9 mouse cellular contexts compared by ENCODE assay signal in the genomic region with DNA sequence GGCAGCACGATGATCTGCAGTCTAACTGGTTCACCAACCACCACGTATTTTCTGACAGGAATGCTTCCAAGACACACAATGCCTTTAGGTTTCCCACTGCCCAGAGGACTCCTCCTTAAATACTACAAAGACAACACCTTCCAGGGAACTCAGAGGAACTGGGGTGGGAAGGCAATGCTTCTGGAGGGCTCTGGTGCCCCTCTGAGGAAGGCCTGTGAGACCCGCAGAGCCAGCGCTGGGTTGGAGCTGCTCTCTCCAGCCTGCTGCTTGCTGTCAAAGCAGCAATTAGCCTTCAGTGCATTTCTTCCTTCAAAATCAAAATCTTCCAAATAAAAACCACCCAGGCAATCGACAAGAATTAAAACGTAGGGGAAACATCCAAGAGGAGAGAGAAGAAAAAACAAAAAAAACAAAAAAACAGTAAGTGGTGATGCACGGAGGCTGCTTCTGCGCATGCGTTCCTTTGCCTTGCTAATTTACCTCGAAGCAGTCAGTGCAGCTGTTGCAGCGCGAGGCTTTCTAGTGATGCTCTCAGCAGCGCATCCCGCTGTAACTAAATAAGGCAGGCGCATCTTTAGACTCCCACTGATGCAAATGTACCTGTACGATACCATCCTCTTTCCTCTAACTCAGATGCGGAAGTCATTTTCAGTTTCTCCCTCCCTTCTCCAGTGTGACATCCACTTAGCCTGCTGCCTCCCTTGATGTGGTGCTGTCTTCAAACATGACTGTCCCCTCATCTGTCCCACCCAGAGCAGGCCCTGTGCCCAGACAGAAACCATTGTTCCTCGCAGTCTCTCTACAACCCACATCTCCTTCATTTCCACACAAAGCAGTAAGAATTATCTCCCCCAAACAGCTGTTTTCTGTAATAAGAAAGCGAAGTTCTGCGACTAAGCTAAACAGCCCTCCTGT. TPM values are rescaled to one million over a fixed set of nuclear protein-coding genes. Genes with fewer than 3 reads are reported as not detected.
A peak's percentile ranks its signal among the peaks of the same experiment; 100 is the strongest.
DNase-seq lines count a peak whose midpoint lies in the region; ATAC-seq lines count a peak whose summit lies in the region.
"Had no signal": no experiment of that assay in that cellular context is flagged by ENCODE, and none has a peak within 500 bp of the region (broad histone marks: within the 10 kb centered on the region; RNA-seq: fewer than 3 reads in every experiment).

No protein-coding gene starts in this region.

- peaks cover 12% of the 10 kb centered on the region for H3K4me1 ChIP-seq in midbrain, embryonic 15.5 days
- H3K4me1 ChIP-seq in heart, embryonic 10.5 days: peaks cover 14% of the 10 kb centered on the region

- peak; percentile 70 for DNase-seq in thymus, postnatal 0 days (ENCODE audit: low spot score)
- no peak for DNase-seq in thymus, postnatal 10 days (ENCODE audit: low spot score in 2 of 2)
- DNase-seq in layer of hippocampus, adult 8-10 months (ENCODE audit: low spot score in 2 of 2): peak; percentile 19 to 42
- DNase-seq in adipocyte (ENCODE audit: low spot score): no peak
- no peak for DNase-seq in adrenal gland, postnatal 14 days
- DNase-seq in heart, embryonic 10.5 days (ENCODE audit: low spot score): no peak
- DNase-seq in kidney, adult 8-10 months: no peak

- peak overlapping the region; percentile 26 for H3K4me2 ChIP-seq in midbrain, embryonic 15.5 days

- WGBS in midbrain, embryonic 15.5 days: 28% methylated on average over 20 of the region's 20 CpGs
- 49% methylated on average over 20 of the region's 20 CpGs for WGBS in heart, embryonic 10.5 days

- peak overlapping the region; percentile 52 for H3K27ac ChIP-seq in midbrain, embryonic 15.5 days
- no peak overlapping the region for H3K27ac ChIP-seq in heart, embryonic 10.5 days

- H3K36me3 ChIP-seq in midbrain, embryonic 15.5 days (replicated peaks): no peaks in the 10 kb centered on the region
- H3K36me3 ChIP-seq in heart, embryonic 10.5 days: no peaks in the 10 kb centered on the region

- peak; percentile 50 for ATAC-seq in midbrain, embryonic 15.5 days (replicated peaks)

- peak overlapping the region; percentile 7; the same call in 1 of the 2 replicates for H3K9ac ChIP-seq in midbrain, embryonic 15.5 days

- no peak overlapping the region for H3K4me3 ChIP-seq in midbrain, embryonic 15.5 days
- H3K4me3 ChIP-seq in heart, embryonic 10.5 days: no peak overlapping the region

- H3K9me3 ChIP-seq in midbrain, embryonic 15.5 days: no peaks in the 10 kb centered on the region
- H3K9me3 ChIP-seq in heart, embryonic 10.5 days: no peaks in the 10 kb centered on the region

- no peaks in the 10 kb centered on the region for H3K27me3 ChIP-seq in midbrain, embryonic 15.5 days (replicated peaks)
- H3K27me3 ChIP-seq in heart, embryonic 10.5 days (ENCODE audit: insufficient read depth, poor library complexity, severe bottlenecking): peaks cover 12% of the 10 kb centered on the region

RNA-seq across cellular contexts. Expression of gene Enthd1, which starts 34.7 kb away (rescaled TPM):
- 0.17 and 0.33 TPM in 2 replicates for polyA plus RNA-seq in thymus, postnatal 0 days (2015; fragmentation: Nextera tagmentation; extraction: Ambion mirVana)
- total RNA-seq in layer of hippocampus, adult 8-10 months (2022): not detected
- not detected in 2 replicates for polyA plus RNA-seq in midbrain, embryonic 15.5 days (2015; fragmentation: Nextera tagmentation; extraction: Ambion mirVana)
- not detected in 2 replicates for total RNA-seq in adrenal gland, postnatal 14 days (2021)
- polyA plus RNA-seq in heart, embryonic 10.5 days (2016; fragmentation: Nextera tagmentation; extraction: Ambion mirVana): not detected in 2 replicates
- polyA plus RNA-seq: lung, embryonic 16.5 days had no signal

RNA-seq across cellular contexts. Expression of gene Grap2, which starts 42.2 kb away (rescaled TPM):
- polyA plus RNA-seq in thymus, postnatal 0 days (2015; fragmentation: Nextera tagmentation; extraction: Ambion mirVana): 90.8 and 112 TPM in 2 replicates
- under 1 TPM; 0.07 to 0.34 (median 0.17) TPM for total RNA-seq in layer of hippocampus, adult 8-10 months (2022)
- polyA plus RNA-seq in midbrain, embryonic 15.5 days (2015; fragmentation: Nextera tagmentation; extraction: Ambion mirVana): 0.41 and 0.46 TPM in 2 replicates
- total RNA-seq in adrenal gland, postnatal 14 days (2021): 3.0 and 14.8 TPM in 2 replicates
- 4.9 and 5.0 TPM in 2 replicates for polyA plus RNA-seq in heart, embryonic 10.5 days (2016; fragmentation: Nextera tagmentation; extraction: Ambion mirVana)

Comparison
In these comparisons a context has a peak if more than half of its experiments do, and no peak if none do; other contexts are left out.
1. DNase-seq: peak in thymus, postnatal 0 days (single experiment) and layer of hippocampus, adult 8-10 months (2 of 2); none in thymus, postnatal 10 days (0 of 2), adipocyte (single experiment), adrenal gland, postnatal 14 days (single experiment), heart, embryonic 10.5 days (single experiment) and kidney, adult 8-10 months (0 of 2).
2. RNA of gene Grap2, which starts 42.2 kb away (polyA plus RNA-seq): 90.8 to 112 TPM in thymus, postnatal 0 days; 4.9 to 5.0 TPM in heart, embryonic 10.5 days and 0.41 to 0.46 TPM in midbrain, embryonic 15.5 days; every median in the first group is over 10 times any median in the second.